Mouse (Mus musculus) MEL (cell line): ENCODE data around the gene Pga5. TPM values are rescaled to one million over a fixed set of nuclear protein-coding genes. Genes with fewer than 3 reads are reported as not detected.

ENCODE experiments used
- DNase-seq: peaks from one replicate; pipeline ENCODE4 v3.0.0; 2011; ENCODE audit warnings: low read depth, low spot score
- H3K27ac ChIP-seq: 2 replicates; pipeline ENCODE4 v1.5.1; 2012; ENCODE audit warnings: low read depth, mild to moderate bottlenecking, control low read depth, low read length, moderate library complexity; ENCODE audit not compliant: control insufficient read depth
- H3K27me3 ChIP-seq, 2 experiments: fragments of 150-350 bp in 1 of 2; sonication (generic) in 1 of 2; 2 replicates each; pipeline ENCODE4 v1.6.1; 2012; ENCODE audit warnings: low read length in 2 of 2, mild to moderate bottlenecking in 2 of 2, improper control_type of control experiment in 1 of 2, moderate library complexity in 1 of 2; ENCODE audit not compliant: insufficient read depth in 2 of 2, control insufficient read depth in 1 of 2
- H3K36me3 ChIP-seq, 2 experiments: 2 replicates each; pipeline ENCODE4 v1.6.1; 2012 to 2014; ENCODE audit warnings: low read length in 2 of 2, improper control_type of control experiment in 1 of 2, inconsistent platforms in 1 of 2, mild to moderate bottlenecking in 1 of 2; ENCODE audit not compliant: insufficient read depth in 2 of 2, control insufficient read depth in 1 of 2
- H3K4me1 ChIP-seq, 2 experiments: fragments of 150-350 bp in 1 of 2; sonication (generic) in 1 of 2; 2 replicates each; pipeline ENCODE4 v1.6.1; 2012; ENCODE audit warnings: low read length in 2 of 2, improper control_type of control experiment in 1 of 2, mild to moderate bottlenecking in 1 of 2; ENCODE audit not compliant: insufficient read depth in 2 of 2, control insufficient read depth in 1 of 2
- H3K4me3 ChIP-seq, 2 experiments: fragments of 150-350 bp in 1 of 2; sonication (generic) in 1 of 2; 2 replicates each; pipeline ENCODE4 v1.5.1; 2012; ENCODE audit warnings: low read depth in 2 of 2, low read length in 2 of 2, mild to moderate bottlenecking in 2 of 2, moderate library complexity in 2 of 2, control low read depth in 1 of 2, improper control_type of control experiment in 1 of 2; ENCODE audit not compliant: control insufficient read depth in 1 of 2, insufficient read depth in 1 of 2
- H3K79me2 ChIP-seq: 2 replicates; pipeline ENCODE4 v1.6.1; 2012; ENCODE audit warnings: mild to moderate bottlenecking, low read length, moderate library complexity; ENCODE audit not compliant: control insufficient read depth, poor library complexity, insufficient read depth
- H3K9ac ChIP-seq: 2 replicates; pipeline ENCODE4 v1.6.1; 2012; ENCODE audit warnings: low read depth, mild to moderate bottlenecking, control low read depth, low read length, moderate library complexity; ENCODE audit not compliant: control insufficient read depth, poor library complexity, severe bottlenecking
- H3K9me3 ChIP-seq: fragments of 150-350 bp; sonication (generic); replicated peaks from 2 replicates; pipeline ENCODE4 v1.6.1; 2012; ENCODE audit warnings: mild to moderate bottlenecking, low read length, improper control_type of control experiment, moderate library complexity; ENCODE audit not compliant: insufficient read depth
- BHLHE40 ChIP-seq: IDR thresholded peaks from 2 replicates; pipeline ENCODE4 v1.6.1; 2012; ENCODE audit warnings: low read depth, mild to moderate bottlenecking, inconsistent platforms, low read length, improper control_type of control experiment, borderline replicate concordance
- CHD1 ChIP-seq: IDR thresholded peaks from 2 replicates; pipeline ENCODE4 v1.6.1; 2012; ENCODE audit warnings: low read depth, mild to moderate bottlenecking, inconsistent platforms, low read length, improper control_type of control experiment
- E2F4 ChIP-seq: IDR thresholded peaks from 2 replicates; pipeline ENCODE4 v1.6.1; 2011; ENCODE audit warnings: low read depth, low read length, improper control_type of control experiment, borderline replicate concordance
- ETS1 ChIP-seq: IDR thresholded peaks from 2 replicates; pipeline ENCODE4 v1.6.1; 2012; ENCODE audit warnings: low read depth, mild to moderate bottlenecking, inconsistent platforms, low read length, improper control_type of control experiment, moderate library complexity
- GABPA ChIP-seq: IDR thresholded peaks from 2 replicates; pipeline ENCODE4 v1.6.1; 2012; ENCODE audit warnings: low read depth, mild to moderate bottlenecking, inconsistent platforms, low read length, improper control_type of control experiment, moderate library complexity
- GATA1 ChIP-seq: IDR thresholded peaks from 2 replicates; pipeline ENCODE4 v1.6.1; 2011; ENCODE audit warnings: low read depth, low read length, improper control_type of control experiment
- KAT2A ChIP-seq: conservative IDR thresholded peaks from 2 replicates; pipeline ENCODE4 v1.6.1; 2012; ENCODE audit warnings: low read depth, low read length, improper control_type of control experiment, inconsistent platforms
- MAFK ChIP-seq: IDR thresholded peaks from 2 replicates; pipeline ENCODE4 v1.6.1; 2011; ENCODE audit warnings: low read depth, mild to moderate bottlenecking, low read length, improper control_type of control experiment, borderline replicate concordance
- MAX ChIP-seq: IDR thresholded peaks from 2 replicates; pipeline ENCODE4 v1.6.1; 2011; ENCODE audit warnings: low read length, improper control_type of control experiment
- NRF1 ChIP-seq: IDR thresholded peaks from 2 replicates; pipeline ENCODE4 v1.6.1; 2014; ENCODE audit warnings: low read depth, mild to moderate bottlenecking, inconsistent platforms, low read length, improper control_type of control experiment, moderate library complexity; ENCODE audit not compliant: poor library complexity, insufficient read depth, severe bottlenecking
- POLR2A ChIP-seq, 2 experiments: IDR thresholded peaks; 2 replicates each; pipeline ENCODE4 v1.6.1; 2011 to 2012; ENCODE audit warnings: low read length in 2 of 2, mild to moderate bottlenecking in 2 of 2, control low read depth in 1 of 2, improper control_type of control experiment in 1 of 2, low read depth in 1 of 2, moderate library complexity in 1 of 2; ENCODE audit not compliant: control insufficient read depth in 1 of 2, insufficient read depth in 1 of 2, poor library complexity in 1 of 2
- POLR2AphosphoS2 ChIP-seq: IDR thresholded peaks from 2 replicates; pipeline ENCODE4 v1.6.1; 2011; ENCODE audit warnings: low read length, improper control_type of control experiment
- POLR2AphosphoS5 ChIP-seq: IDR thresholded peaks from 2 replicates; pipeline ENCODE4 v1.6.1; 2012; ENCODE audit warnings: low read depth, borderline replicate concordance, mild to moderate bottlenecking, inconsistent platforms, low read length, moderate library complexity, mixed read lengths
- RAD21 ChIP-seq: IDR thresholded peaks from 2 replicates; pipeline ENCODE4 v1.6.1; 2011; ENCODE audit warnings: mild to moderate bottlenecking, low read depth, low read length, improper control_type of control experiment
- RCOR1 ChIP-seq: IDR thresholded peaks from 2 replicates; pipeline ENCODE4 v1.6.1; 2012; ENCODE audit warnings: low read depth, mild to moderate bottlenecking, inconsistent platforms, low read length, improper control_type of control experiment
- SIN3A ChIP-seq: IDR thresholded peaks from 2 replicates; pipeline ENCODE4 v1.6.1; 2012; ENCODE audit warnings: low read length, improper control_type of control experiment, inconsistent platforms
- TCF12 ChIP-seq: IDR thresholded peaks from 2 replicates; pipeline ENCODE4 v1.6.1; 2014; ENCODE audit warnings: low read depth, mild to moderate bottlenecking, inconsistent platforms, low read length, improper control_type of control experiment, moderate library complexity
- USF1 ChIP-seq: IDR thresholded peaks from 2 replicates; pipeline ENCODE4 v1.6.1; 2014; ENCODE audit warnings: low read depth, mild to moderate bottlenecking, inconsistent platforms, low read length, improper control_type of control experiment, moderate library complexity
- polyA plus RNA-seq, 2 experiments: library from polyadenylated mRNA; stranded (reverse) in 1 of 2; unstranded in 1 of 2; fragments of >175 nt in 1 of 2; fragments of >200 nt in 1 of 2; gene quantifications; 2 replicates each; pipeline versions ENCODE4 v1.2.1 to v1.2.4; 2012; ENCODE audit warnings: low replicate concordance in 2 of 2, low read depth in 1 of 2; ENCODE audit not compliant: insufficient read length in 2 of 2, insufficient read depth in 1 of 2, missing spikeins in 1 of 2
- total RNA-seq: library from RNA; depleted of rRNA; stranded (reverse); fragments of 300-350 nt; gene quantifications from 2 replicates; pipeline ENCODE4 v1.2.3, GENCODE M21; 2012

The Pga5 gene
- total and polyA plus RNA-seq, 3 experiments = not detected

GRCm38 (mm10) chr19:10719751-10720150 is 41.9 kb upstream of the Pga5 start:
- TF ChIP-seq ETS1 = no peak
- no peak for TF ChIP-seq MAFK
- TF ChIP-seq GABPA = no peak
- no peak for TF ChIP-seq BHLHE40
- no peak for TF ChIP-seq MAX
- TF ChIP-seq NRF1 = no peak
- TF ChIP-seq SIN3A = no peak
- TF ChIP-seq RAD21 = no peak
- no peak for TF ChIP-seq RCOR1
- TF ChIP-seq E2F4 = no peak
- TF ChIP-seq GATA1 = no peak
- TF ChIP-seq USF1 = no peak
- no peak for TF ChIP-seq POLR2AphosphoS2
- no peak for TF ChIP-seq CHD1
- TF ChIP-seq POLR2A (IDR thresholded peaks at IDR 0.05; ENCODE audit: control insufficient read depth in 1 of 2, insufficient read depth in 1 of 2, low read depth in 1 of 2, low read length in 2 of 2, poor library complexity in 1 of 2) = no peak

GRCm38 (mm10) chr19:10718251-10718775 is 40.4 kb upstream of the Pga5 start:
- Histone ChIP-seq H3K27me3 (no peaks in the 10 kb centered on the region), H3K9me3 (no peaks in the 10 kb centered on the region), H3K4me1 (no peaks in the 10 kb centered on the region), H3K27ac (no peak overlapping the region), H3K9ac (no peak overlapping the region), H3K36me3 (no peaks in the 10 kb centered on the region), H3K4me3 (no peak overlapping the region), H3K79me2 (no peaks in the 10 kb centered on the region)
- no peak for DNase-seq
- TF ChIP-seq KAT2A = no peak
- no peak for TF ChIP-seq POLR2AphosphoS5
- no peak for TF ChIP-seq TCF12

More at GRCm38 (mm10) chr19:10719751-10720150, 41.9 kb upstream of the Pga5 start:
- Histone ChIP-seq H3K36me3 (no peaks in the 10 kb centered on the region), H3K9ac (no peak overlapping the region), H3K27ac (no peak overlapping the region), H3K4me3 (no peak overlapping the region), H3K9me3 (no peaks in the 10 kb centered on the region), H3K79me2 (no peaks in the 10 kb centered on the region), H3K4me1 (no peaks in the 10 kb centered on the region), H3K27me3 (no peaks in the 10 kb centered on the region)
- DNase-seq = no peak
